Mouse (Mus musculus) neural tube, embryonic 13.5 days (tissue): ENCODE measurements at regions not wholly inside any gene's neighbourhood (a gene's known extent, or its start where the extent isn't known, plus 50 kb on each side); places are given as distances from the start of the nearest gene placed in this dataset.

Experiments
- ATAC-seq: fragments of 200-750 bp; cut with Nextera tagmentation; 2 replicates; pipeline ENCODE4 v1.8.0; 2017; ENCODE audit warnings: low read depth, mild to moderate bottlenecking, moderate TSS enrichment, moderate library complexity
- H3K27ac ChIP-seq: fragments of 300-500 bp; sonication (generic); replicated peaks from 2 replicates; pipeline ENCODE4 v1.5.1; 2015; ENCODE audit warnings: moderate library complexity, mild to moderate bottlenecking, inconsistent platforms
- H3K27me3 ChIP-seq: fragments of 300-500 bp; sonication (generic); 2 replicates; pipeline ENCODE4 v1.6.1; 2015; ENCODE audit warnings: mild to moderate bottlenecking, inconsistent platforms
- H3K36me3 ChIP-seq: fragments of 300-500 bp; sonication (generic); 2 replicates; pipeline ENCODE4 v1.6.1; 2015; ENCODE audit warnings: mild to moderate bottlenecking, inconsistent platforms
- H3K4me1 ChIP-seq: fragments of 300-500 bp; sonication (generic); replicated peaks from 2 replicates; pipeline ENCODE4 v1.6.1; 2015; ENCODE audit warnings: inconsistent platforms
- H3K4me2 ChIP-seq: fragments of 300-500 bp; sonication (generic); 2 replicates; pipeline ENCODE4 v1.6.1; 2015; ENCODE audit warnings: inconsistent platforms, mild to moderate bottlenecking, moderate library complexity
- H3K4me3 ChIP-seq: fragments of 300-500 bp; sonication (generic); 2 replicates; pipeline ENCODE4 v1.5.1; 2015; ENCODE audit warnings: mild to moderate bottlenecking, inconsistent platforms
- H3K9ac ChIP-seq: fragments of 300-500 bp; sonication (generic); 2 replicates; pipeline ENCODE4 v1.6.1; 2015; ENCODE audit warnings: moderate library complexity, mild to moderate bottlenecking, inconsistent platforms
- H3K9me3 ChIP-seq: fragments of 300-500 bp; sonication (generic); 2 replicates; pipeline ENCODE4 v1.6.1; 2016; ENCODE audit warnings: inconsistent platforms
- WGBS: fragments of 180-500 bp; shearing (Covaris S2); methylation state at CpG from one replicate; pipeline ENCODE4 v1.1.7; 2015; 5-methylcytosine and 5-hydroxymethylcytosine counted together

DNA sequence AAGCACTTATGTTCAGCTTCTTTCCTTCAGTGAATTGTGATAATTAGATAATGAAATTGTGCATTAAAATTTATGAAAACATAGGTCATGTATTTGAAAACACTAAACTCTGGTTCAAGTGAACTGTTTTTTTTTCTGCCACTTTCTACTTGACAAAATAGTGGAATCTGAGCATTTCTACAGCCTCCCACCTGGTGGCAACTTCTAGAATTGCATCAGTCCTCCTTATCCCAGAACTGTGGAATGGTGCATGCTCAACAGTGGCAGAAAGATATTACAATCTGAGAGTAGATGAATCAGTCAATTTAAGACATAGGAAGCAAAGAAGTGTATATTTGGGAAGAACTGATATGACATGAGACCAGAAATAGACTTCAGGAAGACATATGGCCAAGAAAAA, 84.1 kb upstream of the Gm28269 start:
- Histone ChIP-seq H3K4me3 (no peak overlapping the region), H3K27me3 (no peaks in the 10 kb centered on the region), H3K9me3 (no peaks in the 10 kb centered on the region), H3K4me2 (no peak overlapping the region), H3K4me1 (no peaks in the 10 kb centered on the region), H3K36me3 (no peaks in the 10 kb centered on the region), H3K27ac (no peak overlapping the region), H3K9ac (no peak overlapping the region)
- ATAC-seq, result no peak

DNA sequence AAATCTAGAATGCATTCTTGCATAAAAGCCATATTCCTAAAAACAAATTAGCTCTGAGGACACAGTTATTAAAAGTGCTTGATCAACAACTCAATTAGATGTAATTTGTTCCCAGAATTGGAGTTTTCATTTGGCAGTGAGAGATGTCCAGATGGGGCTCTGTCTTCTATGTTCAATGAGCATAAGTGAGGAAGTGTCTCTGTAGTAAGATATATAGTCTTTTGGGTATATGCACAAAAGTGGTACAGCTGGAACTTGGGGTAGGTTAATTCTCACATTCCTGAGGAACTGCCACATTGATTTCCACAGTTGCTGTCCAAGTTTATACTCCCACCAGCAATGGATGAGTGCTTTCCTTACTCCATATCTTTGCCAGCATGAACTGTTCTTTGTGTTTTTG, 64.3 kb upstream of the Gm28269 start:
- ATAC-seq, result peak; percentile 63; the same call in 1 of the 2 replicates
- no peaks in the 10 kb centered on the region for H3K36me3 ChIP-seq
- no peaks in the 10 kb centered on the region for H3K27me3 ChIP-seq
- no peak overlapping the region for H3K9ac ChIP-seq
- H3K4me3 ChIP-seq, result no peak overlapping the region
- no peaks in the 10 kb centered on the region for H3K4me1 ChIP-seq
- H3K4me2 ChIP-seq, result no peak overlapping the region
- H3K27ac ChIP-seq, result no peak overlapping the region
- no peaks in the 10 kb centered on the region for H3K9me3 ChIP-seq

DNA sequence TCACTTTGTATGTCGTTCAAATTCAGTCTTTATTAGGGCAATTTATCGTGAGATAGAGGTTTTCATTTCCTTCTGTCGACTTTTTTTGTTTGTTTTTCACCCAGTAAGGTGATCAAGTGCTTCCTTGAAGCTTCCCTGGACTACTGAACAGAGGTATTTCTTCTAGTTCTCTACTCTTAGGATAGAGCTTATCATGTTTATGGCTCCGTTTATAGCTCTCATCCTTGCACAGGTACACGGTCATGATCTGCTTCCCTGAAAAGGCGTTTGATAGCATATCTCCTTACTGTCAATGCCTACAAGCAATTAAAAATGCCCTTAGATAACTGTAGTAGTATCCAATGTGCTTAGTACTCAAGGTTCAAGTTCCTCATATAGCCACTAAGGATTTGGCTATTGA, 56.9 kb upstream of the Gm28269 start:
- WGBS, result 78% methylated on average over 6 of the region's 6 CpGs

More for the DNA sequence above, 56.9 kb upstream of the Gm28269 start:
- Histone ChIP-seq H3K9ac (no peak overlapping the region), H3K4me1 (no peaks in the 10 kb centered on the region), H3K4me2 (no peak overlapping the region), H3K36me3 (no peaks in the 10 kb centered on the region), H3K27ac (no peak overlapping the region), H3K4me3 (no peak overlapping the region), H3K27me3 (no peaks in the 10 kb centered on the region), H3K9me3 (no peaks in the 10 kb centered on the region)
- no peak for ATAC-seq
